Mouse (Mus musculus): Measurements from ENCODE around the gene Cenpm. TPM values are rescaled to one million over a fixed set of nuclear protein-coding genes. Genes with fewer than 3 reads are reported as not detected.

The Cenpm gene
- polyA plus RNA-seq, 1 experiment from 2014 or later, result 15.2 TPM

- no peak overlapping the region for H3K4me3 ChIP-seq
- no peak overlapping the region for H3K9ac ChIP-seq
- ATAC-seq (ENCODE audit: low read depth), result no peak
- H3K36me3 ChIP-seq, result peaks cover 99% of the 10 kb centered on the region
- H3K4me2 ChIP-seq, result no peak overlapping the region
- H3K9me3 ChIP-seq, result no peaks in the 10 kb centered on the region
- 86% methylated on average over 11 of the region's 11 CpGs for WGBS
- H3K4me1 ChIP-seq (replicated peaks), result no peaks in the 10 kb centered on the region
- H3K27ac ChIP-seq (replicated peaks), result no peak overlapping the region
- 0 out of 2 replicates have a peak, but pooled peaks cover under 1% of the 10 kb centered on the region for H3K27me3 ChIP-seq
Measured at GRCm38 (mm10) chr15:82197937-82198336, 46.6 kb downstream of the Cenpm start.

DNA sequence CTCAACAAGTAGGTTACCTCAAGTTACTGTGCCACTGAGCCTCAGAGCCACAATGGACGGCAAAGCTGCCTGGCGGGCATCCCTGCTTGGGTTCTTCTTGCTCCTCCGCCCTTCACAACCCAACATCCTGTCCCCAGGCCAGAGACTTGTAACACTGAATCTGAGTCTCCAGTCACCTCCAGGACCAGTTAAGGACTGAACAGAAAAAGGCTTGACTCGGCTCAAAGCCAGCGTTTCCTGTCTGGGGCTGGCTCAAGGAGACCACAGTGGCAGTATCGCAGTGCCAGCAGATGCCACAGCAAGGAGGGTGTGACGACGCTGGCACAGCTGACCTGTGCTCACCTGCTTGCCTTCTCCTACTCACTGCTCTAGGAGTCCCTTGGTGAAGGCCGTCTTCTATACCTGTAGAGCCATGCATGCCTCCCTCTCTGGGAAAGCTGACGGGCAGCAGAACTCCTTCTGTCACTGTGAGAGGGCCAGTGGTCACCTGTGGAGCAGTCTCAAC, 47.2 kb downstream of the Cenpm start:
- Histone ChIP-seq H3K4me3 (no peak overlapping the region), H3K9ac (no peak overlapping the region), H3K4me1 (replicated peaks) (no peaks in the 10 kb centered on the region), H3K36me3 (peaks cover 99% of the 10 kb centered on the region), H3K27me3 (no peaks in the 10 kb centered on the region), H3K4me2 (no peak overlapping the region), H3K9me3 (no peaks in the 10 kb centered on the region), H3K27ac (replicated peaks) (no peak overlapping the region)
- WGBS, result 95% methylated on average over 10 of the region's 10 CpGs
- no peak for ATAC-seq (ENCODE audit: low read depth)

- Histone ChIP-seq H3K36me3 (peaks cover 99% of the 10 kb centered on the region), H3K27me3 (no peaks in the 10 kb centered on the region), H3K9me3 (no peaks in the 10 kb centered on the region), H3K4me1 (replicated peaks) (no peaks in the 10 kb centered on the region), H3K9ac (no peak overlapping the region), H3K27ac (replicated peaks) (no peak overlapping the region), H3K4me3 (no peak overlapping the region), H3K4me2 (no peak overlapping the region)
- WGBS, result 84% methylated on average over 12 of the region's 12 CpGs
- no peak for ATAC-seq (ENCODE audit: low read depth)
Measured at GRCm38 (mm10) chr15:82196300-82196699, 48.2 kb downstream of the Cenpm start.

GRCm38 (mm10) chr15:82192617-82193016, 51.9 kb downstream of the Cenpm start:
- ATAC-seq (ENCODE audit: low read depth), result no peak
- peaks cover 96% of the 10 kb centered on the region for H3K36me3 ChIP-seq
- no peak overlapping the region for H3K27ac ChIP-seq (replicated peaks)
- H3K4me1 ChIP-seq (replicated peaks), result no peaks in the 10 kb centered on the region
- H3K4me3 ChIP-seq, result no peak overlapping the region
- H3K4me2 ChIP-seq, result no peak overlapping the region
- no peaks in the 10 kb centered on the region for H3K9me3 ChIP-seq
- H3K9ac ChIP-seq, result no peak overlapping the region
- H3K27me3 ChIP-seq, result no peaks in the 10 kb centered on the region
- 79% methylated on average over 8 of the region's 8 CpGs for WGBS

GRCm38 (mm10) chr15:82188481-82189240, 55.9 kb downstream of the Cenpm start:
- Histone ChIP-seq H3K9me3 (no peaks in the 10 kb centered on the region), H3K4me3 (no peak overlapping the region), H3K4me2 (no peak overlapping the region), H3K36me3 (peaks cover 96% of the 10 kb centered on the region), H3K9ac (no peak overlapping the region), H3K27ac (replicated peaks) (no peak overlapping the region), H3K27me3 (no peaks in the 10 kb centered on the region), H3K4me1 (replicated peaks) (no peaks in the 10 kb centered on the region)
- 90% methylated on average over 10 of the region's 10 CpGs for WGBS
- no peak for ATAC-seq (ENCODE audit: low read depth)

GRCm38 (mm10) chr15:82187924-82188323, 56.6 kb downstream of the Cenpm start:
- WGBS, result 96% methylated on average over 1 of the region's 1 CpGs
- no peak for ATAC-seq (ENCODE audit: low read depth)
- no peak overlapping the region for H3K4me3 ChIP-seq

DNA sequence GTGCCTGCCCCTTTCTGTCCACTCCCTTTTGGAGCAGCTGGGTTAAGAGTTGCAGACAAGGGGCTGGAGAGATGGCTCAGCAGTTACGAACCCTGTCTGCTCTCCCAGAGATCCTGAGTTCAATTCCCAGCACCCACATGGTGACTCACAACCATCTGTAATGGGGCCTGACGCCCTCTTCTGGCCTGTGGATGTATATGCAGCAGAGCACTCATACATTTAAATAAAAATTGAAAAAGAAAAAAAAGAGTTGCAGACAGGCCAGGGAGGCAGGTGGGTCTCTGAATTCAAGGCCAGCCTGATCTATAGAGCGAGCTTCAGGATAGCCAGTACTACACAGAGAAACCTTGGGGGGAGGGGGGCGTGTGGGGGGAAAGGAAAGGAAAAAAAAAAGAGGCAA, 57.1 kb downstream of the Cenpm start:
- Histone ChIP-seq H3K4me2 (no peak overlapping the region), H3K27me3 (no peaks in the 10 kb centered on the region)
- WGBS, result 87% methylated on average over 4 of the region's 4 CpGs

More at GRCm38 (mm10) chr15:82187924-82188323, 56.6 kb downstream of the Cenpm start:
- Histone ChIP-seq H3K36me3 (peaks cover 96% of the 10 kb centered on the region), H3K27me3 (no peaks in the 10 kb centered on the region), H3K9ac (no peak overlapping the region), H3K4me2 (no peak overlapping the region), H3K4me1 (replicated peaks) (no peaks in the 10 kb centered on the region), H3K9me3 (no peaks in the 10 kb centered on the region), H3K27ac (replicated peaks) (no peak overlapping the region)

GRCm38 (mm10) chr15:82186931-82187330, 57.6 kb downstream of the Cenpm start:
- no peaks in the 10 kb centered on the region; the same call in 1 of the 2 replicates for H3K9me3 ChIP-seq
- H3K9ac ChIP-seq, result no peak overlapping the region
- H3K36me3 ChIP-seq, result peaks cover 96% of the 10 kb centered on the region
- H3K4me2 ChIP-seq, result no peak overlapping the region
- no peaks in the 10 kb centered on the region for H3K27me3 ChIP-seq
- no peaks in the 10 kb centered on the region for H3K4me1 ChIP-seq (replicated peaks)
- 93% methylated on average over 5 of the region's 5 CpGs for whole genome bisulfite sequencing
- no peak for ATAC-seq (ENCODE audit: low read depth)
- no peak overlapping the region for H3K4me3 ChIP-seq
- H3K27ac ChIP-seq (replicated peaks), result no peak overlapping the region

More for the DNA sequence above, 57.1 kb downstream of the Cenpm start:
- Histone ChIP-seq H3K27ac (replicated peaks) (no peak overlapping the region), H3K36me3 (peaks cover 96% of the 10 kb centered on the region), H3K9ac (no peak overlapping the region), H3K9me3 (no peaks in the 10 kb centered on the region; the same call in 1 of the 2 replicates), H3K4me3 (no peak overlapping the region), H3K4me1 (replicated peaks) (no peaks in the 10 kb centered on the region)
- ATAC-seq (ENCODE audit: low read depth), result no peak

- Histone ChIP-seq H3K9ac (no peak overlapping the region), H3K36me3 (peaks cover 96% of the 10 kb centered on the region), H3K27ac (replicated peaks) (0 out of 2 replicates have a peak overlapping the region, but pooled peaks have one; percentile 3), H3K4me1 (replicated peaks) (no peaks in the 10 kb centered on the region), H3K27me3 (no peaks in the 10 kb centered on the region), H3K9me3 (no peaks in the 10 kb centered on the region; the same call in 1 of the 2 replicates), H3K4me2 (no peak overlapping the region), H3K4me3 (no peak overlapping the region)
- no peak for ATAC-seq (ENCODE audit: low read depth)
- 81% methylated on average over 14 of the region's 14 CpGs for whole genome bisulfite sequencing
Measured at GRCm38 (mm10) chr15:82186131-82186530, 58.4 kb downstream of the Cenpm start.

GRCm38 (mm10) chr15:82185062-82185783, 59.3 kb downstream of the Cenpm start:
- Histone ChIP-seq H3K4me3 (no peak overlapping the region), H3K9ac (no peak overlapping the region), H3K4me1 (replicated peaks) (no peaks in the 10 kb centered on the region), H3K36me3 (peaks cover 100% of the 10 kb centered on the region), H3K4me2 (no peak overlapping the region), H3K27me3 (no peaks in the 10 kb centered on the region), H3K9me3 (no peaks in the 10 kb centered on the region; the same call in 1 of the 2 replicates), H3K27ac (replicated peaks) (no peak overlapping the region)
- WGBS, result 85% methylated on average over 14 of the region's 14 CpGs
- ATAC-seq (ENCODE audit: low read depth), result no peak

DNA sequence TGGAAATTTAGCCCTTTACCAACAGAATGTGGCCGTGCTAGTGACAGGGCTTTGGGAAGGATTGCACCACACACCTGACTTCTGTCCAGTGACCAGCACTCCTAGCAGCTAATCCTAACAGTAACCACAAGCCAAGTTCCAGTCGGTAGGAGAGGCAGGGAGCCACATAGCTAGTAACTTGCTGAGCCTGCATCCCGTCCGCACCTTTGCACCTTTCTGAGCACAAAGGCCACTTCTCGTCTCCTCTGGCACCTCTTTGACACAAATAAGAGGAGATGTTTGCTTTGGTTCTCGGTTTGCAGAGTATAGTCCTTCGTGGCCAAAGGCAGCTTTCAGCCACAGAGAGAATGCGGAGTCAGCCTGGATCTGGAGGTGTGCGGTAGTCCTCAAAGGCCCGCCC, 59.9 kb downstream of the Cenpm start:
- no peak overlapping the region for H3K4me2 ChIP-seq
- H3K27ac ChIP-seq (replicated peaks), result no peak overlapping the region
- no peaks in the 10 kb centered on the region for H3K27me3 ChIP-seq
- WGBS, result 94% methylated on average over 10 of the region's 10 CpGs
- no peaks in the 10 kb centered on the region for H3K4me1 ChIP-seq (replicated peaks)
- H3K9me3 ChIP-seq, result no peaks in the 10 kb centered on the region; the same call in 1 of the 2 replicates
- H3K9ac ChIP-seq, result no peak overlapping the region
- no peak overlapping the region for H3K4me3 ChIP-seq
- no peak for ATAC-seq (ENCODE audit: low read depth)
- H3K36me3 ChIP-seq, result peaks cover 100% of the 10 kb centered on the region

GRCm38 (mm10) chr15:82184183-82184582, 60.4 kb downstream of the Cenpm start:
- Histone ChIP-seq H3K9ac (no peak overlapping the region), H3K36me3 (peaks cover 100% of the 10 kb centered on the region), H3K4me3 (no peak overlapping the region), H3K27me3 (no peaks in the 10 kb centered on the region), H3K9me3 (no peaks in the 10 kb centered on the region; the same call in 1 of the 2 replicates), H3K27ac (replicated peaks) (no peak overlapping the region), H3K4me1 (replicated peaks) (no peaks in the 10 kb centered on the region), H3K4me2 (no peak overlapping the region)
- 90% methylated on average over 7 of the region's 7 CpGs for WGBS
- no peak for ATAC-seq (ENCODE audit: low read depth)

All from neural tube, embryonic 13.5 days (tissue).